Mouse (Mus musculus) liver, embryonic 16.5 days (tissue): ENCODE data around the gene Clasp1. TPM values are rescaled to one million over a fixed set of nuclear protein-coding genes. Genes with fewer than 3 reads are reported as not detected.

Experiments
- ATAC-seq: fragments of 200-750 bp; cut with Nextera tagmentation; 2 replicates; pipeline ENCODE4 v1.8.0; 2017; ENCODE audit warnings: low read depth, mild to moderate bottlenecking, moderate number of reproducible peaks, moderate library complexity
- H3K27ac ChIP-seq: fragments of 300-500 bp; sonication (generic); 2 replicates; pipeline ENCODE4 v1.5.1; 2014; ENCODE audit warnings: mild to moderate bottlenecking, low read length
- H3K27me3 ChIP-seq: fragments of 300-500 bp; sonication (generic); 2 replicates; pipeline ENCODE4 v1.6.1; 2014; ENCODE audit warnings: low read depth, low read length, mixed read lengths; ENCODE audit not compliant: control insufficient read depth, insufficient read depth
- H3K36me3 ChIP-seq: fragments of 300-500 bp; sonication (generic); 2 replicates; pipeline ENCODE4 v1.6.1; 2014; ENCODE audit warnings: mild to moderate bottlenecking; ENCODE audit not compliant: control insufficient read depth, insufficient read depth
- H3K4me1 ChIP-seq: fragments of 300-500 bp; sonication (generic); 2 replicates; pipeline ENCODE4 v1.6.1; 2014; ENCODE audit warnings: low read depth, low read length, mixed read lengths; ENCODE audit not compliant: control insufficient read depth
- H3K4me2 ChIP-seq: fragments of 300-500 bp; sonication (generic); 2 replicates; pipeline ENCODE4 v1.6.1; 2014; ENCODE audit warnings: low read depth, low read length, mixed read lengths
- H3K4me3 ChIP-seq: fragments of 300-500 bp; sonication (generic); 2 replicates; pipeline ENCODE4 v1.5.1; 2014; ENCODE audit warnings: low read depth, mild to moderate bottlenecking, low read length
- H3K9ac ChIP-seq: fragments of 300-500 bp; sonication (generic); 2 replicates; pipeline ENCODE4 v1.6.1; 2014; ENCODE audit warnings: low read depth, low read length
- H3K9me3 ChIP-seq: fragments of 300-500 bp; sonication (generic); replicated peaks from 2 replicates; pipeline ENCODE4 v1.6.1; 2016; ENCODE audit warnings: low read length; ENCODE audit not compliant: control insufficient read depth
- whole genome bisulfite sequencing: fragments of 180-500 bp; shearing (Covaris S2); extraction: QIAGEN DNeasy Blood & Tissue Kit; methylation state at CpG from one replicate; pipeline ENCODE4 v1.1.7; 2014; ENCODE audit not compliant: insufficient replicate concordance; 5-methylcytosine and 5-hydroxymethylcytosine counted together
- polyA plus RNA-seq: library from polyadenylated mRNA; unstranded; fragments of >200 nt; fragmentation: Nextera tagmentation; extraction: Ambion mirVana; gene quantifications from 2 replicates; pipeline ENCODE4 v1.2.1, GENCODE M21; 2015

Gene Clasp1
- polyA plus RNA-seq, 1 experiment from 2014 or later, result 11.2 TPM

- no peaks in the 10 kb centered on the region for H3K27me3 ChIP-seq
- ATAC-seq, result no peak
These were observed 49.5 kb downstream of the Clasp1 start for GRCm38 (mm10) chr1:118438332-118438731.

DNA sequence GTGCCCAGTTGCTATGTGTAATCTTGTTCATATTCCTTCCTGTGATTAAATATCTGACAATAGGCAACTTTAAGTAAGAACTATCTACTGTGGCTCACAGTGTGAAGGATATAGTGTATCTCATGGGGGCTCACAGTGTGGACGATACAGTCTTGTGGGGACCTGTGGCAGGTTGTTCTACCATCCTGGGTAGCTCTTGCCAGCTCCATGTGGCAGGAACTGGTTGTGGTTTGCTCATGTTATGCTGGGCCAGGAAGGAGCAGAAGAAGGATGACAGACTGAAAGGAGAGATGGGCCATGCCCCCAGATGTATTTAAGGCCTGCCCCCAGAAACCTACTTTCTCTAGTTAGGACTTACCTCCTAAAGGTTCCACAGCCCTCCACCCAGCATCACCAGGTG lies 51.7 kb downstream of the Clasp1 start:
- no peaks in the 10 kb centered on the region for H3K27me3 ChIP-seq
- H3K27ac ChIP-seq, result no peak overlapping the region
- H3K4me1 ChIP-seq, result peaks cover 2% of the 10 kb centered on the region
- H3K36me3 ChIP-seq, result no peaks in the 10 kb centered on the region
- ATAC-seq, result no peak
- no peak overlapping the region for H3K4me3 ChIP-seq
- no peak overlapping the region for H3K9ac ChIP-seq
- WGBS, result 59% methylated on average over 1 of the region's 1 CpGs
- no peak overlapping the region for H3K4me2 ChIP-seq
- no peaks in the 10 kb centered on the region for H3K9me3 ChIP-seq

More at GRCm38 (mm10) chr1:118438332-118438731, 49.5 kb downstream of the Clasp1 start:
- H3K4me3 ChIP-seq, result no peak overlapping the region
- peaks cover 2% of the 10 kb centered on the region; the same call in 1 of the 2 replicates for H3K4me1 ChIP-seq
- no peak overlapping the region for H3K9ac ChIP-seq
- no peak overlapping the region for H3K4me2 ChIP-seq
- H3K27ac ChIP-seq, result no peak overlapping the region
- peaks cover 1% of the 10 kb centered on the region; the same call in 1 of the 2 replicates for H3K36me3 ChIP-seq
- no peaks in the 10 kb centered on the region for H3K9me3 ChIP-seq

DNA sequence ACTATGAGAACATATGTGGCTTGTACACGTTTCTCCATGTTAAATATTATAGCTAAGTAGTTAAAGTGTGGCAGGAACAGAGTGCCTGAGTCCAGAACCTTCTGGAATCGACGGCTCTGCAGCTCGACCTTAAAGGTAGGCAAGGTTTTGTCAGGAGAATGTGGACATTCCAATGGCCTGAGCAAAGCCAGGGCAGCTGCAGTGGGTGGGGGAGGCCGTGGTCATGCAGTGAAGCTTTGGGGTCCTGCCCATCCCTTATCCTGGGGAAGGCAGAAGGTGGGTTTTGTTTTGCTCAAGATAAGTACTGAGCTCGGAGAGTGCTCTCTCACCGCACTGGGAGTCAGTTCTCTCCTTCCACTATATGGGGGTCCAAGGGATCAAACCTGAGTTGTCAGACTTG lies 55.6 kb downstream of the Clasp1 start:
- 57% methylated on average over 7 of the region's 7 CpGs for WGBS

DNA sequence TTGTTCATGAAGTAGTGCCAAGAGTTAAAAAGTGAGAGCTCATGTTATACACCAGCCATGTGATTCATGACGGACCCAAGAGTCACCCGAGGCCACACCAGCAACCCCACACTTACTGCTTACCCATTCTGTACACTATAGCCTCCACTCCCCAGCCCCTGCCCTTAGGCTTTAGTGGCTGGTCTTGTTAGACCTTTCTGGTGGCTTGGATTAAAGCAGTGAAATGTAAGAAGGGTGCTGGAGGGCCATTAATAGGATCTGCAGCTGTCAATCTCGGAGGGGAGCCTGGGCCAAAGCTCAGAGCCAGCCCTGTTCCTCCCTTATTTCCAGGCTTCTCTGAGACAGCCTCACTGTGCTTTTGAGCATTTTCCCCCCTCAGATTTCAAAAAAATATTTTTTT lies 56.1 kb downstream of the Clasp1 start:
- H3K4me2 ChIP-seq, result no peak overlapping the region
- H3K9ac ChIP-seq, result no peak overlapping the region
- H3K27ac ChIP-seq, result no peak overlapping the region
- no peaks in the 10 kb centered on the region for H3K27me3 ChIP-seq
- no peak overlapping the region for H3K4me3 ChIP-seq
- no peaks in the 10 kb centered on the region for H3K36me3 ChIP-seq
- H3K9me3 ChIP-seq, result no peaks in the 10 kb centered on the region
- peaks cover 2% of the 10 kb centered on the region for H3K4me1 ChIP-seq
- 76% methylated on average over 3 of the region's 3 CpGs for WGBS
- no peak for ATAC-seq

More for the DNA sequence above, 55.6 kb downstream of the Clasp1 start:
- no peaks in the 10 kb centered on the region for H3K27me3 ChIP-seq
- H3K9me3 ChIP-seq, result no peaks in the 10 kb centered on the region
- no peak overlapping the region for H3K4me3 ChIP-seq
- no peaks in the 10 kb centered on the region for H3K36me3 ChIP-seq
- ATAC-seq, result no peak
- no peak overlapping the region for H3K4me2 ChIP-seq
- H3K4me1 ChIP-seq, result peaks cover 2% of the 10 kb centered on the region
- H3K27ac ChIP-seq, result no peak overlapping the region
- no peak overlapping the region for H3K9ac ChIP-seq

DNA sequence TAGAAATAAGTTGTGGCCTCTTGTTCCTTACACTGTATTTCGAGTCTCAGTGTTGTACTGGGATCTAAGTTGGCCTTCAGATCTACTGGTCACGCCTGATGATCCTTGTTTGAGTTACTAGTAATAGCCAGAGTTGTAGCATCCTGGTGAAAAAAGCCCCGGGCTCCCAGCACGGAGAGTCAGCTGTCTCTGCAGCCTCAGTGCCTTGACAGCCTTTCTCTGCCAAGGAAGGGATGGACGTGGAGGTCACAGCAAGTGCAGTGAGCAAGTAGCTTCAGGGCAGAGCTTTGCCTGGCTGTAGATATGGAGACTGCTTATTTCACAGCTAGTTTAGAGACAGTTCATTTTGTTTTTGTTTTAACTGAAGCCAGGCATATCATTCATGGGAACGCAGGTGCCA lies 56.6 kb downstream of the Clasp1 start:
- Histone ChIP-seq H3K4me2 (no peak overlapping the region), H3K27me3 (no peaks in the 10 kb centered on the region), H3K9me3 (no peaks in the 10 kb centered on the region), H3K4me1 (peaks cover 2% of the 10 kb centered on the region), H3K27ac (no peak overlapping the region), H3K9ac (no peak overlapping the region), H3K36me3 (no peaks in the 10 kb centered on the region), H3K4me3 (no peak overlapping the region)
- ATAC-seq, result no peak
- WGBS, result 76% methylated on average over 6 of the region's 6 CpGs

DNA sequence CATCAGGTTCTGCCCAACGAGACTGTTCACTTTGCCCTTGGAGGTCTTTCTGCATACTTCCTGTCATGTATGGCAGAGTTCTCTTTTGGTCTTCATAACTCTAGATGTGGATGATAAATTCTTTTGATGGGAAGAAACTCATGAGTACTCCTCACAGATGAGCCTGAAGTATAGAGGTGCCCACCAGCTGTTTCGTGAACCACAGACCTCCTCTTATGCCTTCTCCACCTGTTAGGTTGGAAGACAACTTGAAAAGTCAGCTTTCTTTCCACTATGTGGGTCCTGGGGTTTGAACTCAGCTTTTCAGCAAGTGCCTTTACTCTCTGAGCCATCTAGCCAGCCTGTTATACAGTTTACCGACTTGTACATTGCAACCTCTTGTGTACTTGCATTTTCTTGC lies 57.1 kb downstream of the Clasp1 start:
- H3K9me3 ChIP-seq, result no peaks in the 10 kb centered on the region
- WGBS, result 81% methylated on average over 3 of the region's 3 CpGs
- ATAC-seq, result no peak
- H3K27ac ChIP-seq, result no peak overlapping the region
- no peaks in the 10 kb centered on the region for H3K36me3 ChIP-seq
- H3K4me3 ChIP-seq, result no peak overlapping the region
- H3K4me2 ChIP-seq, result no peak overlapping the region
- peaks cover 2% of the 10 kb centered on the region for H3K4me1 ChIP-seq
- H3K9ac ChIP-seq, result no peak overlapping the region
- H3K27me3 ChIP-seq, result no peaks in the 10 kb centered on the region

GRCm38 (mm10) chr1:118447131-118447530 lies 58.3 kb downstream of the Clasp1 start:
- WGBS, result 75% methylated on average over 2 of the region's 2 CpGs
- Histone ChIP-seq H3K4me3 (no peak overlapping the region), H3K4me1 (no peaks in the 10 kb centered on the region; the same call in 1 of the 2 replicates), H3K9ac (no peak overlapping the region), H3K36me3 (no peaks in the 10 kb centered on the region), H3K27ac (no peak overlapping the region), H3K27me3 (no peaks in the 10 kb centered on the region), H3K4me2 (no peak overlapping the region), H3K9me3 (no peaks in the 10 kb centered on the region)
- ATAC-seq, result no peak

DNA sequence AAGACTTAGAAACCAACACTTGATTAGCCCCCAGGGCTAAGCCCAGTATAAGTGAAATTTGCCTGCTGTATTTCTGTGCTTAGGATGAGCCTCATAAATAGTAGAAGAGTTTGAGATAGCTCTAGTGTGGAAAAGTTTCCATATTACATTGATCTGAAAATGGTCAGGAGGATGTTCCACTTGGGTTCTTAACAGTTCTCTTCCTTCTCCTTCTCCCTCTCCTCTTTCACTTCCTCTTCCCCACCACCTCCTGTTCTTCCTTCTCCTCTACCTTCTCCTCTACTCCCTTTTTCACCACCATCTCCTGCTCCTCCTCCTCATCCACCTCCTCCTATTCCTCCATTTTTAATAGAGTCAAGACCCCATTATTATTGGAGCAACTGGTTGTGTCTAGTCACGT lies 59.4 kb downstream of the Clasp1 start:
- H3K4me1 ChIP-seq, result no peaks in the 10 kb centered on the region; the same call in 1 of the 2 replicates
- H3K36me3 ChIP-seq, result no peaks in the 10 kb centered on the region
- no peak overlapping the region for H3K4me3 ChIP-seq
- no peak overlapping the region for H3K4me2 ChIP-seq
- H3K27ac ChIP-seq, result no peak overlapping the region
- no peaks in the 10 kb centered on the region for H3K9me3 ChIP-seq
- H3K27me3 ChIP-seq, result no peaks in the 10 kb centered on the region
- 84% methylated on average over 1 of the region's 1 CpGs for WGBS
- no peak for ATAC-seq
- H3K9ac ChIP-seq, result no peak overlapping the region

GRCm38 (mm10) chr1:118450891-118451450 lies 62.1 kb downstream of the Clasp1 start:
- no peak overlapping the region for H3K4me3 ChIP-seq
- no peaks in the 10 kb centered on the region for H3K36me3 ChIP-seq
- H3K27ac ChIP-seq, result no peak overlapping the region
- H3K9me3 ChIP-seq, result no peaks in the 10 kb centered on the region
- ATAC-seq, result no peak
- WGBS, result 64% methylated on average over 3 of the region's 3 CpGs
- no peak overlapping the region for H3K4me2 ChIP-seq
- H3K9ac ChIP-seq, result no peak overlapping the region
- no peaks in the 10 kb centered on the region for H3K27me3 ChIP-seq
- peaks cover 11% of the 10 kb centered on the region for H3K4me1 ChIP-seq
